Mouse (Mus musculus) stomach, embryonic 16.5 days (tissue): ENCODE measurements at regions not wholly inside any gene's neighbourhood (a gene's known extent, or its start where the extent isn't known, plus 50 kb on each side); places are given as distances from the start of the nearest gene placed in this dataset.

ENCODE experiments used
- ATAC-seq: fragments of 200-750 bp; cut with Nextera tagmentation; 2 replicates; pipeline ENCODE4 v1.8.0; 2017; ENCODE audit warnings: moderate number of reproducible peaks, moderate TSS enrichment; ENCODE audit not compliant: insufficient read depth, low FRiP score
- H3K27ac ChIP-seq: fragments of 300-500 bp; sonication (generic); 2 replicates; pipeline ENCODE4 v1.5.1; 2014; ENCODE audit warnings: low read length
- H3K27me3 ChIP-seq: fragments of 300-500 bp; sonication (generic); 2 replicates; pipeline ENCODE4 v1.6.1; 2014; ENCODE audit warnings: low read length, control low read depth, mixed read lengths; ENCODE audit not compliant: control insufficient read depth, insufficient read depth
- H3K36me3 ChIP-seq: fragments of 300-500 bp; sonication (generic); 2 replicates; pipeline ENCODE4 v1.6.1; 2014; ENCODE audit warnings: low read length; ENCODE audit not compliant: control insufficient read depth, insufficient read depth
- H3K4me1 ChIP-seq: fragments of 300-500 bp; sonication (generic); 2 replicates; pipeline ENCODE4 v1.6.1; 2014; ENCODE audit warnings: low read length, control low read depth, mixed read lengths; ENCODE audit not compliant: control insufficient read depth, insufficient read depth
- H3K4me2 ChIP-seq: fragments of 300-500 bp; sonication (generic); 2 replicates; pipeline ENCODE4 v1.6.1; 2014; ENCODE audit warnings: low read depth, low read length, mixed read lengths
- H3K4me3 ChIP-seq: fragments of 300-500 bp; sonication (generic); replicated peaks from 2 replicates; pipeline ENCODE4 v1.5.1; 2014; ENCODE audit warnings: mild to moderate bottlenecking, low read length
- H3K9ac ChIP-seq: fragments of 300-500 bp; sonication (generic); 2 replicates; pipeline ENCODE4 v1.6.1; 2014; ENCODE audit warnings: low read length
- H3K9me3 ChIP-seq: fragments of 300-500 bp; sonication (generic); replicated peaks from 2 replicates; pipeline ENCODE4 v1.6.1; 2016; ENCODE audit warnings: low read length, control low read depth; ENCODE audit not compliant: control insufficient read depth
- WGBS: fragments of 180-500 bp; shearing (Covaris S2); extraction: QIAGEN DNeasy Blood & Tissue Kit; methylation state at CpG from one replicate; pipeline ENCODE4 v1.1.7; 2014; 5-methylcytosine and 5-hydroxymethylcytosine counted together

DNA sequence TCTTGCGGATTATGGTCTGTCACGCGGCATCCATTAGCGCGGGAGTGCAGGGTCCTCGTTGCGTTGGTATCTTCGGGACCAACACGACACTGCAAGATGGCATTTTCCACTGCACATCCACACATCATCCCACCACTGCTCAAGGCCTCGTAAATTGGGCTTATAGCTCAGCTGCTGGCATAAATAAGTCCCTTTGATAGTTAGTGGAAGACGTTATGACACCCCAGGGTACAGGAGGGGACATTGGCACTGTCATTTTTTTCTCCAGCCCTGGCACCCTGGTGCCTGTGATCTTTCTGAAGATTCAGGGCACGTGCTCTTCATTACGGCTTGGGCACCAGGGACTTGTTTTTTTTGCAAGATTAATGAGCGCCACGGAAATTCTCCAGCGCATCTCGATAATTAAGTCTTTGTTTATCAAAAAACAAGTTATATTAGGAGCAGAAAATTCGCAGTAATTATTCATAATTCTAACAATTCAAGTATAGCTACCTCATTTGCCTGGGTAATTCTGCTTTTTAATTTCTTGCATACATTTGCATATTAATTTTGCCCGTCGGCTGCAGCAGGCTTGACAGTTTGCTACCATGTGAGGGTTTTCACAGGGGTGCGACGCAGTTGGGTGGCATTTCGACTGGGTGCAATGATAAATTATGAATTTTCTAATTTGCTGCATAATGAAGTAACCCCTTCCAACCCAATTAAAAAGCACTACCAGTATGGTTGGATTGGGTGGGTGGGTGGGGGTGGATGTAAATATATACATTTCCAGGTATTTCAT lies 119.1 kb downstream of the Vrk1 start:
- ATAC-seq, result no peak
- H3K4me1 ChIP-seq, result no peaks in the 10 kb centered on the region
- no peak overlapping the region for H3K9ac ChIP-seq
- H3K36me3 ChIP-seq, result no peaks in the 10 kb centered on the region
- 91% methylated on average over 23 of the region's 23 CpGs for WGBS
- no peaks in the 10 kb centered on the region for H3K27me3 ChIP-seq
- no peak overlapping the region for H3K27ac ChIP-seq
- no peak overlapping the region for H3K4me2 ChIP-seq
- no peak overlapping the region for H3K4me3 ChIP-seq
- no peaks in the 10 kb centered on the region for H3K9me3 ChIP-seq

DNA sequence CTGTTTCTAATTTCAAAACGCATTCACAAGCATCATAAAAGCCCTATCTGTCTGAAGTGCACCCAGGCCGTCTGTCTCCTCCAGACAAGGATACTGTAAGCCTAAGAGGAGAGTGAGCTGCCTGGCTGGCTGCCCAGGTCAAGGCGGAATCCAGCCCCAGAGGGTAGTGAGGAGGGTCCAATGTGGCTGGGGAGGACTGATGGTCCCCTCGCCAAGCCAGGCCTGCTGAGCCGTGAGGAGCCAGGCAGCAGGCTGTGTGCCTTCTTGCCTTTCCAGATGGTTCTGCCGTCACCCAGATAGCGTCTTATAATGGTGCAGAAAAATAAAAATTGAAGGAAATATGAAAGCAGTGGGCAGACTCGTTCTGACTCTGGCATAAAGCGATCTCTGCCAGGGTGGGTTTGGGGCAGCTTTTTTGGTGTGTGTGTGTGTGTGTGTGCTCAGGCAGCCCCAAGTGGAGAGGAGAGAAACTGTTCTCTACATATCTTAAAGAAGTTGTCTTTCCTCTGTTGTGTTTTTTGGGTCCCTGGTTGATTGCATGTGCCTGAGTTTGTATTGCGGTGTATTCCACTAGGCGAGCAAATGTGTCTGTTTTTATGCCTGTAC lies 120.1 kb downstream of the Vrk1 start:
- Histone ChIP-seq H3K4me2 (no peak overlapping the region), H3K36me3 (no peaks in the 10 kb centered on the region), H3K27ac (no peak overlapping the region), H3K4me1 (no peaks in the 10 kb centered on the region), H3K4me3 (no peak overlapping the region), H3K9ac (no peak overlapping the region), H3K9me3 (no peaks in the 10 kb centered on the region), H3K27me3 (no peaks in the 10 kb centered on the region)
- WGBS, result 76% methylated on average over 11 of the region's 11 CpGs
- ATAC-seq, result no peak

GRCm38 (mm10) chr12:106132715-106133114 lies 122.7 kb downstream of the Vrk1 start:
- 91% methylated on average over 8 of the region's 8 CpGs for WGBS

GRCm38 (mm10) chr12:106138466-106138865 lies 128.4 kb downstream of the Vrk1 start:
- H3K4me3 ChIP-seq, result no peak overlapping the region
- WGBS, result 87% methylated on average over 15 of the region's 15 CpGs
- no peak overlapping the region for H3K9ac ChIP-seq
- no peak overlapping the region for H3K27ac ChIP-seq
- H3K4me1 ChIP-seq, result no peaks in the 10 kb centered on the region
- H3K4me2 ChIP-seq, result no peak overlapping the region
- no peak for ATAC-seq
- no peaks in the 10 kb centered on the region for H3K36me3 ChIP-seq
- no peaks in the 10 kb centered on the region for H3K9me3 ChIP-seq
- no peaks in the 10 kb centered on the region for H3K27me3 ChIP-seq

More at GRCm38 (mm10) chr12:106132715-106133114, 122.7 kb downstream of the Vrk1 start:
- Histone ChIP-seq H3K4me1 (no peaks in the 10 kb centered on the region), H3K36me3 (no peaks in the 10 kb centered on the region), H3K4me3 (no peak overlapping the region), H3K9me3 (no peaks in the 10 kb centered on the region), H3K4me2 (no peak overlapping the region), H3K9ac (no peak overlapping the region), H3K27me3 (no peaks in the 10 kb centered on the region), H3K27ac (no peak overlapping the region)
- no peak for ATAC-seq

- no peaks in the 10 kb centered on the region for H3K9me3 ChIP-seq
- H3K4me1 ChIP-seq, result no peaks in the 10 kb centered on the region
- ATAC-seq, result no peak
- H3K27ac ChIP-seq, result no peak overlapping the region
- H3K9ac ChIP-seq, result no peak overlapping the region
- H3K27me3 ChIP-seq, result no peaks in the 10 kb centered on the region
- H3K4me3 ChIP-seq, result no peak overlapping the region
- H3K36me3 ChIP-seq, result no peaks in the 10 kb centered on the region
- no peak overlapping the region for H3K4me2 ChIP-seq
- 78% methylated on average over 11 of the region's 11 CpGs for WGBS
Measured at GRCm38 (mm10) chr12:106139491-106139890, 129.5 kb downstream of the Vrk1 start.

GRCm38 (mm10) chr12:106139927-106140326 lies 129.9 kb downstream of the Vrk1 start:
- Histone ChIP-seq H3K36me3 (no peaks in the 10 kb centered on the region), H3K9me3 (no peaks in the 10 kb centered on the region), H3K4me3 (no peak overlapping the region), H3K9ac (no peak overlapping the region), H3K4me1 (no peaks in the 10 kb centered on the region), H3K27me3 (no peaks in the 10 kb centered on the region), H3K4me2 (no peak overlapping the region), H3K27ac (no peak overlapping the region)
- ATAC-seq, result no peak
- 70% methylated on average over 5 of the region's 5 CpGs for WGBS

DNA sequence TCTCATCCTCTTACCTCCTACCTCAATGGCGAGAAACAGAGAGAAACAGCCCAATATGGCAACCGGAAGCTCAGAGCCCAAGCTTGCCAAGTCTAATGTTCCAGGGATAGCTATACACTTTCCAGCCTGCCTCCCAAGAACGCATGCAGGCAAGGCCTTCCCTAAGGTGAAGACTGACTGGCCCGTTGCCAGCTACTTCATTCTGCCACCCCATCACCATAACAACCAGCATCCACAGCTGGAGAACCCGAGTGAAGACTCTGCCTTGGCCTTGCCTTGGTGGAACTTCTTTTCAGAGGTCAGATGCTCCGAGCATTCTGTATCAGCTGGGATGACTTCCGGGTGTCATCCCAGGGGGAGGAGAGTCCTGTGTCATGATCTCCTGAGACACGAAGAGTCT lies 130.6 kb downstream of the Vrk1 start:
- WGBS, result 75% methylated on average over 8 of the region's 8 CpGs
- H3K4me1 ChIP-seq, result no peaks in the 10 kb centered on the region
- no peaks in the 10 kb centered on the region for H3K36me3 ChIP-seq
- H3K9ac ChIP-seq, result no peak overlapping the region
- H3K4me2 ChIP-seq, result no peak overlapping the region
- no peak overlapping the region for H3K27ac ChIP-seq
- no peaks in the 10 kb centered on the region for H3K9me3 ChIP-seq
- H3K27me3 ChIP-seq, result no peaks in the 10 kb centered on the region
- H3K4me3 ChIP-seq, result no peak overlapping the region
- no peak for ATAC-seq

DNA sequence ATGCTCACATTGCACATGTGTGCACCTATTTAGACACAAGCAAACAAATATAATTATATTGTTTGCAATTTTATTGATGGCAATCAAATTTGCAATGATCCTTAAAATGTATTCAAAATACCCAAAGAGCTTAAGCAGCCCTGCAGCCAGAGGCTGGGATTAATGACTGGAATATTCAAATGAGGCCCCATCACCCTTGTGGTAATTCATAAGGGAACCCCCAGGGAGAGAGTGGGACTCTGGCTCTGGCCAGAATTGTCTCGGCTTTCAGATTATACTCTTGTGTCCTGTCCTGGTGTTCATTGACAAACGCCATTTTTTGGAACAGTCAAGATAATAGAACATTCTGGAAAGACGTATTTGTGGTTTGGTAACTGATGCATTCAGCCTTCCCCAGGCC lies 133.5 kb downstream of the Vrk1 start:
- Histone ChIP-seq H3K4me2 (no peak overlapping the region), H3K9ac (no peak overlapping the region), H3K36me3 (no peaks in the 10 kb centered on the region), H3K27ac (no peak overlapping the region), H3K4me3 (no peak overlapping the region), H3K4me1 (no peaks in the 10 kb centered on the region), H3K9me3 (no peaks in the 10 kb centered on the region), H3K27me3 (no peaks in the 10 kb centered on the region)
- no peak for ATAC-seq
- WGBS, result 86% methylated on average over 3 of the region's 3 CpGs

DNA sequence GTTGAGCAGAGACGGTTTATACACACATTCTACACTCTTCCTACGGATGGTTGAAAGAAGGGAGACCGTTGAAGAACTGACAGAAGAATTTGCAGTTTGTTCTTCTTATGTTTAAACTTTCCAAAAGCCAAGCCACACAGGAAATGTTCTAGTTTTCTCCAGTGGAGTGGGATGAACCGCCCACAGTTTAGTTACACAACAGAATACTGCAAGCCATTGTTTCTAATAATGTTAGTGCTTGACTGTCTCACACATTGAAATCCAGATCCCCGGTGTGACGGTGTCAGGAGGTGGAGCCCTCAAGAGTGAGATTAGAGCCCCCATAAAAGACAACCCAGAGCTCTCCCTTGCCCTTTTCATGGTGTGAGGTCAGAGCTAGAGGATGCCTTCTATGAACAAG lies 146.8 kb downstream of the Vrk1 start:
- no peak overlapping the region for H3K9ac ChIP-seq
- no peak overlapping the region for H3K4me3 ChIP-seq
- H3K9me3 ChIP-seq, result no peaks in the 10 kb centered on the region
- no peak for ATAC-seq
- H3K27me3 ChIP-seq, result no peaks in the 10 kb centered on the region
- no peak overlapping the region for H3K27ac ChIP-seq
- no peaks in the 10 kb centered on the region for H3K36me3 ChIP-seq
- H3K4me1 ChIP-seq, result no peaks in the 10 kb centered on the region
- H3K4me2 ChIP-seq, result no peak overlapping the region
- 66% methylated on average over 6 of the region's 6 CpGs for WGBS
